Mouse (Mus musculus) left cerebral cortex, adult 9 months (tissue): Measurements from ENCODE around the gene Ndufa3.
A peak's percentile ranks its signal among the peaks of the same experiment; 100 is the strongest.
"Not testable (repeated sequence)": the region's sequence is repeated elsewhere in the genome, so short reads cannot be mapped to it uniquely, and the experiment has no call there.

Experiments
- DNase-seq, 2 experiments: peaks; one replicate each; pipeline ENCODE4 v3.0.0; 2022; ENCODE audit warnings: low spot score in 2 of 2

Gene Ndufa3

GRCm38 (mm10) chr7:3617242-3617995 lies at the start of gene Ndufa3:
Gene Ndufa3 (plus strand): TSS chr7:3617373.
- peak; percentile 65 to 88 for DNase-seq

- DNase-seq, result no peak
These were observed 47.4 kb upstream of the Ndufa3 start for GRCm38 (mm10) chr7:3569725-3570124.

- not testable (repeated sequence) for DNase-seq
These were observed 46.6 kb upstream of the Ndufa3 start for GRCm38 (mm10) chr7:3570580-3570979.

- no peak for DNase-seq
These were observed 45.3 kb upstream of the Ndufa3 start for GRCm38 (mm10) chr7:3571847-3572246.

GRCm38 (mm10) chr7:3574216-3574615 lies 43.0 kb upstream of the Ndufa3 start:
- DNase-seq, result peak in 1 of 2 experiments; percentile 28

- DNase-seq, result no peak
These were observed 40.6 kb upstream of the Ndufa3 start for GRCm38 (mm10) chr7:3576354-3577124.

- DNase-seq, result no peak
These were observed 39.0 kb upstream of the Ndufa3 start for GRCm38 (mm10) chr7:3578196-3578595.

- DNase-seq, result no peak
These were observed 38.1 kb upstream of the Ndufa3 start for GRCm38 (mm10) chr7:3578952-3579546.

- DNase-seq, result no peak
These were observed 37.1 kb upstream of the Ndufa3 start for GRCm38 (mm10) chr7:3580029-3580428.

GRCm38 (mm10) chr7:3585763-3586162 lies 31.4 kb upstream of the Ndufa3 start:
- DNase-seq, result no peak

- no peak for DNase-seq
These were observed 30.9 kb upstream of the Ndufa3 start for GRCm38 (mm10) chr7:3586255-3586654.

- no peak for DNase-seq
These were observed 29.9 kb upstream of the Ndufa3 start for GRCm38 (mm10) chr7:3587292-3587691.

GRCm38 (mm10) chr7:3590550-3590949 lies 26.6 kb upstream of the Ndufa3 start:
- no peak for DNase-seq

- DNase-seq, result no peak
These were observed 25.6 kb upstream of the Ndufa3 start for GRCm38 (mm10) chr7:3591534-3591933.

GRCm38 (mm10) chr7:3593855-3594254 lies 23.3 kb upstream of the Ndufa3 start:
- DNase-seq, result no peak

GRCm38 (mm10) chr7:3594686-3595085 lies 22.5 kb upstream of the Ndufa3 start:
- DNase-seq, result no peak

GRCm38 (mm10) chr7:3595146-3595545 lies 22.0 kb upstream of the Ndufa3 start:
- DNase-seq, result no peak

- DNase-seq, result not testable (repeated sequence)
These were observed 19.4 kb upstream of the Ndufa3 start for GRCm38 (mm10) chr7:3597755-3598154.

- peak in 1 of 2 experiments; percentile 79 for DNase-seq
These were observed 16.1 kb upstream of the Ndufa3 start for GRCm38 (mm10) chr7:3601119-3601518.

- no peak for DNase-seq
These were observed 10.4 kb upstream of the Ndufa3 start for GRCm38 (mm10) chr7:3606798-3607197.

- no peak for DNase-seq
These were observed 9.8 kb upstream of the Ndufa3 start for GRCm38 (mm10) chr7:3607391-3607790.

- DNase-seq, result no peak
These were observed 8.5 kb upstream of the Ndufa3 start for GRCm38 (mm10) chr7:3608668-3609067.

GRCm38 (mm10) chr7:3609082-3609481 lies 8.1 kb upstream of the Ndufa3 start:
- DNase-seq, result no peak
